8 mouse cellular contexts compared by ENCODE assay signal in genomic region chr15:77838530-77839387, GRCm38 (mm10). TPM values are rescaled to one million over a fixed set of nuclear protein-coding genes. Genes with fewer than 3 reads are reported as not detected.
DNase-seq lines count a peak whose midpoint lies in the region; ATAC-seq lines count a peak whose summit lies in the region.

No protein-coding gene starts in this region.

- H3K4me1 ChIP-seq in heart, embryonic 13.5 days: peaks cover 78% of the 10 kb centered on the region
- H3K4me1 ChIP-seq in hindbrain, embryonic 11.5 days (replicated peaks; ENCODE audit: control insufficient read depth, insufficient read depth, low read length): peaks cover 2% of the 10 kb centered on the region; the same call in 1 of the 2 replicates
- peaks cover 32% of the 10 kb centered on the region for H3K4me1 ChIP-seq in midbrain, embryonic 11.5 days (ENCODE audit: control insufficient read depth, insufficient read depth, low read length)

- H3K9me3 ChIP-seq in heart, embryonic 13.5 days: no peaks in the 10 kb centered on the region
- no peaks in the 10 kb centered on the region for H3K9me3 ChIP-seq in hindbrain, embryonic 11.5 days (ENCODE audit: control insufficient read depth, low read length)
- no peaks in the 10 kb centered on the region for H3K9me3 ChIP-seq in midbrain, embryonic 11.5 days (ENCODE audit: control insufficient read depth, low read length)

- peak overlapping the region; percentile 97 for H3K27ac ChIP-seq in heart, embryonic 13.5 days (replicated peaks)
- H3K27ac ChIP-seq in hindbrain, embryonic 11.5 days (ENCODE audit: low read depth, low read length): no peak overlapping the region
- H3K27ac ChIP-seq in midbrain, embryonic 11.5 days (ENCODE audit: low read depth, low read length): no peak overlapping the region

- no peak for DNase-seq in heart, adult 8-10 months (ENCODE audit: low spot score)
- peak; percentile 21 for DNase-seq in NIH3T3 (ENCODE audit: low read depth)
- DNase-seq in hindbrain, embryonic 11.5 days (ENCODE audit: low spot score): peak; percentile 36
- peak; percentile 88 for DNase-seq in midbrain, embryonic 11.5 days (ENCODE audit: low spot score, missing footprints)
- no peak for DNase-seq in gastrocnemius, adult 18-20 months (ENCODE audit: low spot score)
- DNase-seq in spleen, postnatal 14 days (ENCODE audit: low spot score in 2 of 2): no peak
- DNase-seq in layer of hippocampus, adult 11-12 months (ENCODE audit: low spot score): no peak

- H3K36me3 ChIP-seq in heart, embryonic 13.5 days: no peaks in the 10 kb centered on the region
- no peaks in the 10 kb centered on the region for H3K36me3 ChIP-seq in hindbrain, embryonic 11.5 days (ENCODE audit: control insufficient read depth, insufficient read depth, low read length)
- H3K36me3 ChIP-seq in midbrain, embryonic 11.5 days (ENCODE audit: control insufficient read depth, insufficient read depth, low read length): no peaks in the 10 kb centered on the region

- peak overlapping the region; percentile 98 for H3K9ac ChIP-seq in heart, embryonic 13.5 days
- H3K9ac ChIP-seq in hindbrain, embryonic 11.5 days (ENCODE audit: low read depth, low read length): no peak overlapping the region
- H3K9ac ChIP-seq in midbrain, embryonic 11.5 days (ENCODE audit: low read length): no peak overlapping the region; the same call in 1 of the 2 replicates

- no peaks in the 10 kb centered on the region for H3K27me3 ChIP-seq in heart, embryonic 13.5 days (replicated peaks)
- no peaks in the 10 kb centered on the region for H3K27me3 ChIP-seq in hindbrain, embryonic 11.5 days (ENCODE audit: control insufficient read depth, insufficient read depth, low read length)
- peaks cover 2% of the 10 kb centered on the region; the same call in 1 of the 2 replicates for H3K27me3 ChIP-seq in midbrain, embryonic 11.5 days (ENCODE audit: control insufficient read depth, insufficient read depth, low read length)

- H3K4me2 ChIP-seq in heart, embryonic 13.5 days: peak overlapping the region; percentile 93
- H3K4me2 ChIP-seq in hindbrain, embryonic 11.5 days (replicated peaks; ENCODE audit: low read depth, low read length): no peak overlapping the region
- H3K4me2 ChIP-seq in midbrain, embryonic 11.5 days: peak overlapping the region; percentile 23; the same call in 1 of the 2 replicates

- 25% methylated on average over 4 of the region's 4 CpGs for whole genome bisulfite sequencing in heart, embryonic 13.5 days
- 13% methylated on average over 4 of the region's 4 CpGs for WGBS in hindbrain, embryonic 11.5 days
- WGBS in midbrain, embryonic 11.5 days: 5% methylated on average over 4 of the region's 4 CpGs

- ATAC-seq in heart, embryonic 13.5 days (ENCODE audit: extremely low read depth, insufficient number of reproducible peaks, low FRiP score, low TSS enrichment): no peak
- no peak for ATAC-seq in hindbrain, embryonic 11.5 days (ENCODE audit: low FRiP score)
- ATAC-seq in midbrain, embryonic 11.5 days (ENCODE audit: low FRiP score): no peak

- H3K4me3 ChIP-seq in heart, embryonic 13.5 days: peak overlapping the region; percentile 99
- no peak overlapping the region for H3K4me3 ChIP-seq in hindbrain, embryonic 11.5 days (ENCODE audit: low read depth, low read length)
- H3K4me3 ChIP-seq in midbrain, embryonic 11.5 days (ENCODE audit: low read depth, low read length): no peak overlapping the region

RNA-seq across cellular contexts. Expression of gene Myh9, which starts 3.2 kb away (rescaled TPM):
- 24.8 and 25.0 TPM in 2 replicates for polyA plus RNA-seq in heart, embryonic 13.5 days (2015; fragmentation: Nextera tagmentation; extraction: Ambion mirVana)
- 100 to 1,000 TPM in 1 of 4 experiments, 10 to 100 TPM in 3; 72.5 to 127 (median 97.2) TPM for total RNA-seq in heart, adult 8-10 months (2022)
- 20.7 and 29.8 TPM in 2 replicates for polyA plus RNA-seq in hindbrain, embryonic 11.5 days (2014; fragmentation: Nextera tagmentation; extraction: Ambion mirVana)
- 16.4 and 19.6 TPM in 2 replicates for polyA plus RNA-seq in midbrain, embryonic 11.5 days (2014; fragmentation: Nextera tagmentation; extraction: Ambion mirVana)
- 10 to 100 TPM; 42.8 to 63.0 TPM for total RNA-seq in gastrocnemius, adult 18-20 months (2021)

Comparison
In these comparisons a context has a peak if more than half of its experiments do, and no peak if none do; other contexts are left out.
1. DNase-seq: peak in NIH3T3 (single experiment), hindbrain, embryonic 11.5 days (single experiment) and midbrain, embryonic 11.5 days (single experiment); none in heart, adult 8-10 months (single experiment), gastrocnemius, adult 18-20 months (single experiment), spleen, postnatal 14 days (0 of 2) and layer of hippocampus, adult 11-12 months (single experiment).